Mouse (Mus musculus) heart, postnatal 36 days (tissue): ENCODE data around the gene Acadvl. TPM values are rescaled to one million over a fixed set of nuclear protein-coding genes. Genes with fewer than 3 reads are reported as not detected.
"Not testable (repeated sequence)": the region's sequence is repeated elsewhere in the genome, so short reads cannot be mapped to it uniquely, and the experiment has no call there.

Source experiments
- DNase-seq, 2 experiments: peaks; one replicate each; pipeline ENCODE4 v3.0.0; 2021 to 2022
- intact Hi-C: fragments of 180-260 bp; cut with DNase I; formaldehyde crosslinking; loops from one replicate; pipeline ENCODE4 v1.15.1; 2025
- total RNA-seq, 2 experiments: library from RNA; stranded (reverse); gene quantifications; 2 replicates each; pipeline ENCODE4 v1.2.3; 2021

The Acadvl gene
- total RNA-seq, 2 experiments from 2014 or later: 1,292 to 1,425 TPM

DNA sequence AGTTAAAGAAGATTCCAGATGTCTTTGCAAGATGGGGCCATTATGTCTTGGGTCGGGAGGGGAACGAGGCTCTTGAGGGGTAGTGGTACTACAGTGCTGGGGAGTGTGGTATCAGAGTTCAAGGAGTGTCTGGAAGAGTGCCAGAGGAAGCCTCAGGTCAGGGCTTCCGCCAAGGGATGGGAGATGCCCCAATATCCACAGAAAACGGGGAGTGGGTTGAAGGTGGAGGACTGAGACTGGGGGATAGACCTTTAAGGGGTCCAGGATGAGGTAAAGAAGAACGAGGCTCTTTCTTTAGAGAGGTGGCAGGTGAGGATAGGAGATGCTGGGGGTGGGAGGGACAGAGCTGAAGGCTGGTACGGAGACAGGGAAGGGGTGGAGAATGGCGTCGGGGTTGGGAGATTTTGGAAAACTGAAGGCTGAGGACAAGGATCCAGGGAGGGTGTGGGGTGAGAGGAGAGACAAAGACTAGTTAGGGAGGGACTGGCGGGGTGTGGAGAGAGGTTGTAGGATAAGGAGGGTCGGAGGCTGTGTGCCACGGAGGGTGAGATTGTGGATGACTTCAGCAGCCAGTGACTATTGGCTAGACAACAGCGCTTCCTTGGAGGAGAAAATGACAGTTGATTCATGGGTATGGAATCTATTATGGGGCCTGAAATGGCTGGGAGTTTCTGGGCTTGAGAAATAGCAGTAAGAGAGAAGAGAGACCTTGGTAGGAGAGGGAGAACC lies 13.4 kb upstream of the Acadvl start:
- no peak for DNase-seq
- intact Hi-C loops: no loop called here

DNA sequence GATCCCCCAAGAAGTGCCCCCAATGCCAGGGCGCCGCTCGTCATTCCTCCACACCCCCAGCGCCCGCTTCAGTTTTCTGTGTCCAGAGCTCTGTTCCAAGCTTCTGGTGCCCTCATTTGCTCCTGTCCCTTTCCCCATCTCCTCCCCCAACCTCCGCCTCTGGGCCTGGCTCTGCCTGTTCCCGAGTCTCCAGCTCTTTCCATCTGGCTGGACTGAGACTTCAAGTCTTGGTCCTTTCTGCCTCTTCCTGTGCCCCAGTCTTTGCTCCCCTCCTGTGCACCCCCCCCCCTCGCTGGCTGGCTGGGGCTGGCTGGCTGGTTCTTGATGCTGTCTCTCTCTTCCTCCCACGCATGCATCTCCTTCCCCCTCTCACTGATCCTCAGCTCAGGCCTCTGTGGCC lies 12.2 kb upstream of the Acadvl start:
- intact Hi-C loops: no loop called here
- DNase-seq: no peak

DNA sequence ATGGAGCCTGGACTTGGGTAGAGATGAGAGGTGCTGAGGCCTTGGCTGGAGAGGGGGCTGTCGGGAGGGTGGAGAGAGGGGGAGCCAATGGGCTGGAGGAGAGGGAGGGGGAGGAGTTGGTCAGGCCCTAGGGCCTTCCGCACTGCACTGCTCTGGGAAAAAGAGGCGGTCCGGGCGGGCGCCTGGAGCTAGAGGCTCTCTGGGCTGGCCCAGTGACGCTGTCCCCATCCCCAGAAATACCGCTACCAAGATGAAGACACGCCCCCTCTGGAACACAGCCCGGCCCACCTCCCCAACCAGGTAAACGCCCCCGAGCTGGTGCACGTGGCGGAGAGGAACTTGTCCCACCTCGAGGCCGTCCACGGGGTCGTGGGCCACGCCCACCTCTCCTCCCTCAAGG lies 11.5 kb upstream of the Acadvl start:
- peak; percentile 48 to 50 for DNase-seq
- intact Hi-C loops: no loop called here

DNA sequence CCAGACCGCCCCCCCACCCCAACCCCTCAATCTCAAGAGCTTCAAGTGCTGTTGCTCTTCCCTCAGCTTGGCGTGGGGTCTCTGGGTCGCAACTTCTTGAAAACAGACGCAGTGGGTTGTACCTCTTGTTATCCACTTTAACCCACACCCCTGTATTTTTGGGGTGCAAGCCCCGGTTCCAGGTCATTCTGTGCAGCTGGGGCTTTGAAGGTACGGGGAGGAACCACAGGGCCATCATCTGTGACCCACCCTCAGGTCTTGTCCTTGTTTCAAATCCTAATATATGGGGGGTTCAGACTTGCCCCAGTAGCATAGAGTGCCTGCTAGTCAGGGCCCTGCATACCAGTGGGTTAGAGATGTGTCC lies 8.9 kb upstream of the Acadvl start:
- no peak for DNase-seq
- intact Hi-C loops: no loop called here

DNA sequence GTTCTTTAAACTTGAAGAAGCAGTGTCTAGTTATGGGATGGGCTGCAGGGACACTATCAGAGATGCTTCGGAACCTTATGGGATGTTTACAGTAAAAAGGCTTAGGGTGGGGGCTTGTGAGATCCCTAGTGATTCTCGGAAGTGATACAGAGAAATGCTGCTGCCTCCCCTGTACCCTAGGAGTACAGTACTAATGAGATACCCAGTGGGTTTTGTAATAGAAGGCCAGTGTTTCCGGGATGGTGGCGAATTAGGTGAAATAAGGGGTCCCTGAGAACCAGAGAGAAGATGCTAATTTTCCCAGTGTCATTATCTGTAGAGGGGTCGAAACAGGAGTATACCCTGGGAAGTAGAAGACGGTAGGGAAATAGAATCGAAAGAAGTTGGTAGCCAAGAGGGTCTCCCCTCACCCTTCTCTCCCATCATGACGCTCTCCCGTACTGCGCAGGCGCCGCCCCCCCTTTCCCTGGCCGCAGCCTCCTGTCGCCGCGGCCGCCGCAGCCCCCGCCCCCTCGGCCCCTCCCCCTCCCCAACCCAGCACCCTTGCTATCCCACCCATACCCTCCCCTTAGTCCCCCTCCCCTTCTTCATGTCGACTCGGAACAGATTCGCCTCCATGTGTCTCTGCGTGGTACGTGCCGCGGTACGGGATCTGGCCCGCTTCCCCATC lies 8.4 kb upstream of the Acadvl start:
- intact Hi-C loops: no loop called here
- no peak for DNase-seq

DNA sequence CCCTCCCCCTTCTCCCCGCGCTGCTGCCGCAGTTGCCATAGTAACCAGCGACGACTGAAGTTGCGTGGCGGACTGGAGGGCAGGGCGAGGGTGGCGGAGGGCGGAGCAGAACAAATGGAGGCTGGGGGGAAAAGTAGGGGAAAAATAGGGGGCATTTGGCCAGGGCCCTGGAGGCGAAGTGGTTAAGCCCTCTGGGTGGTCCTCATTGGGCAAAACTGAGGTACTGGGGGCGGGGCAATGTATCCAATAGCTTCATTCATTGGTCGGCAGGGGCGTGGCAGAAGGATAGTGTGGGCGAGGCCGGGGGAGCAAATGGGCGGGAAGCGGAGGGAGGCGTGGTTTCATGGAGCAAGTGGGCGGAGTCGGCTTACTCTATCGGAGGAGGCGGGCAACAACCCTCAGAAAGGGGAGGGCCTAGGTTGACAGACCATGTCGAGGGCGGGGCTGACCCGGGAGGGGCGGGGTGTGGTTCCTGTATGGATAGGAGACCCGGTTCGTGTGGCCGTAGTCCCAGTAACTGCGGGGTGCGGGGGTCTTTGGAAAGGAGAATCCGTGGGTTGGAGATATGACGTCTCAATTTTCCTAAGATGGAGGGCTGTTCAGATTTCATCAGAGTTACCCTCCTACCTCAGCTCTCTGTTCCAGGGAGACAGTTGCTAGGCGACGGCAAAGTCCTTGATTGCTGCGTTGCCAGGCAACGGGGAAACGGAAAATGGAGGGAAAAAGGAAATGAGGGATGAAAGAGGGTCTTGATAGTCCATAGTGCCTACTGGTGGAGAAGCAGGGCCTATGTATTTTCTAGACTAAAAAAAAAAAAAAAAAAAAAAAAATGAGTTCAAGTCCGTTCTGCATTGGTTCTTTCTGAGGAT lies 6.3 kb upstream of the Acadvl start:
- DNase-seq: peak; percentile 91 to 92
- intact Hi-C loops: no loop called here

DNA sequence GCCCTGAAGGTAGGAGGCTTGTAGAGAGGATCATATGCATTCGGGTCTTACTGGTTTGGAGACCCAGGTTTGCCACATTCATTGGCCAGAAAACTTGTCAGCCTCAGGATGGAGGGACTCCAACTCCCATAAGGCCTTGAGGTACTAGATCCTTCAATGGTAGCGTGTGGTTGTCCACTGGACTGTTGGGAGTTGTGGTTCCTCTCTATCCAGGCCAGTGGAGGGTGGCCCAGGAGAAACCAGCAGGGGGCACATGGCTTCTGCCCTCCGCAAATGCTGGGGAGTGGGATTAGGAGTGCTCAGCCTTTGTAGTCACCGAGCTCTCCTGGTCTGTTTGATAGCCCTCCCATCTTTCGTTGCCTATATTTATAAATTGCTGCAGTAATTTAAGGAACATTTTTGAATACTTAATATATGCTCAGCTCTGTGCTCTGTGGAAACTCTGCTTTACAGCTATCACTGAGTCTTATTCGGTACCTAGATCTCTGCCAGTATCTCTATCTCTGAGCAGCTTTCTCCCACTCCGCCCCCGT lies 5.6 kb upstream of the Acadvl start:
- peak; percentile 69 to 74 for DNase-seq
- intact Hi-C loops: no loop called here

DNA sequence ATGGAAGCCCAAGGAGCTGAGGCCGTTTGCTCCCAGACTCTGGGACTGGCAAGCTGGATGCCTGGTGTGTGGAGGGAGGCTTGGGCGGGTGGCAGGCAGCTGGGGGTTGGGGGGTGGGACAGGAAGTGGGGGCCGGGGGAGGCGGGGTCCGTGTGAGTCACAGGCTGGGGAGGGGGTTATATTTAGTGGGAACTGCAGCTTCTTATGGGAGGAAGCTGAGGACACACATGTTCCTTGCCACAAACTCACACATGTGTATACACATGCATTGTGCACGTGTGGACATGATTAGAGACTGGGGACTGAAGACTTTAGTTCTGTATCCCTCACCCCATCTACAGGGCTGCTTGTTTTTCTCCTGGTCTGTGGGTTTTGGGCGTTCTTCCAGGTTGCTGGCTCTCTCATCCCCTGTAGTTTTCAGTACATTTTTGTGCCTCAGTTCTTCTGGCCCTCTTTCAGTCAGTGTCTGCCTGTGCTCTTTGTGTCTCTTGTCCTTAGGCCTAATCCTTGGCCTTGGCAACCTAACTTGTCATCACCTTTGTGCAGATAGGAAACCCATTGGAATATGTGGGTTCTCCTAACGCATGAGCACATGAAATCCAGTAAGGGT lies 4.9 kb upstream of the Acadvl start:
- no peak for DNase-seq
- intact Hi-C loops: no loop called here

DNA sequence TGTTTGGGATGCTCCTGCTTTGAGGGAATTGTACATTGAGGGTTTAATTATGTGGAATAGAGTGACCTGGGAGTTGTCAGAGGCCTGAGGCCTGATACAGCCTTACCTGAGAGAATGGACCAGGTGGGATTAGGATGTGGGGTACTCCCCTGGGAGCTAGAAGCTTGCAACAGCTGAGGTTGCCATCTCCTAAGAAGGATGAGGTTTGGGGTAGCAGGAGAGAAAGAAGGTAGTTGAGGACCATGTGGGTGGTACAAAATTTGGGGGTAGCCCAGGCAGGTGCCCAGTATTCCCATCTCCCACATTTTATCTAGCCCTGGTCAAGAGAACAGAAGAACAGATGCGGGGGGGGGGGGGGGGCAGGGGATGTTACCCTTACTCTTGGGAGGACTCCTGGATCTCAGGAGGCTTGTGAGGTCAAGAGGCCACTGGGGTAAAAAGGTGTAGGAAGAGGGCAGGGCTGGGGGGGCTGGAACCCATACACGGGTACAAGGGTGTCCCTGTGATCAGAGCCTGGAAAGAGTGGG lies 4.3 kb upstream of the Acadvl start:
- no peak for DNase-seq
- intact Hi-C loops: no loop called here

DNA sequence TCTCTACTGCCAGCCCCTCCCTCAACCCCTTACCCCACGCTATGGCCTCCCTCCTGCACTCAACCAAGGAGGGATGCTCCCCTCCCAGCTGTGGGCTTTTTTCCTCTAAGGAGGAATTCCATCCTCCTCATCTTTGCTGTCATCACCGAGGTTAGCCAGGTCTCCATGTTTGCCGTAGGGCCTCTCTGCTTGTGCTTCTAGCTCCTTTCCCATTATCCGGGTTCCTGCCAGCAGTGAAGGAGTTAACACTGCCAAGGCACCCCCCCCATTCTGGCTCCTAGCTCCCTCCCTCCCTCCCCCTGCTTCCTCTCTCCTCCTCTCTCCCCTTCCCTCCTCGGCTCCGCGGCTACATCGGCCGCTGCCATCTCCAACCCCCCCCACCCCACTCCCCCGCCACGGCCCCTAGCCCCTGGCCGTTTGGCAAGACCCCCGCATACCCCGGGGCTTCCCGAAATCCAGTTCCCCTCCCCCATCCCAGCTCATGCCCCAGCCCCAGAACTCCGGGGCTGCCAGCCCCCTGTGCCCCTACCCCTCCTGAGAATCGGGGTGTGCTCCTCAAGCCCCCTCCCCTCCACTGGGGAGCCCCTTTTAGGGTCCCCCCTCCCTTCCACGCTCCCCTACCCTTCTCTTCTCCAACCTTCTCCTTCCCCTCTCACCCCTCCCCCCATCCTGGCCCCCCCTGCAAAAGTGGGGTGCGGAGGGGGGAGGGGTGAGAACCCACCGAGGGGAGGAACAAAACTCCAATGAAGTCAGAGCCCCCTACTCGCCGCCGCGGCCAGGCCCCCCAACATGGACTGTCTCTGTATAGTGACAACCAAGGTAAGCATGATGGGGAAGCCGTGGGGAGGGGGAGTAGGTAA lies 3.1 kb upstream of the Acadvl start:
- DNase-seq: peak in 1 of 2 experiments; percentile 52
- intact Hi-C loops: no loop called here

DNA sequence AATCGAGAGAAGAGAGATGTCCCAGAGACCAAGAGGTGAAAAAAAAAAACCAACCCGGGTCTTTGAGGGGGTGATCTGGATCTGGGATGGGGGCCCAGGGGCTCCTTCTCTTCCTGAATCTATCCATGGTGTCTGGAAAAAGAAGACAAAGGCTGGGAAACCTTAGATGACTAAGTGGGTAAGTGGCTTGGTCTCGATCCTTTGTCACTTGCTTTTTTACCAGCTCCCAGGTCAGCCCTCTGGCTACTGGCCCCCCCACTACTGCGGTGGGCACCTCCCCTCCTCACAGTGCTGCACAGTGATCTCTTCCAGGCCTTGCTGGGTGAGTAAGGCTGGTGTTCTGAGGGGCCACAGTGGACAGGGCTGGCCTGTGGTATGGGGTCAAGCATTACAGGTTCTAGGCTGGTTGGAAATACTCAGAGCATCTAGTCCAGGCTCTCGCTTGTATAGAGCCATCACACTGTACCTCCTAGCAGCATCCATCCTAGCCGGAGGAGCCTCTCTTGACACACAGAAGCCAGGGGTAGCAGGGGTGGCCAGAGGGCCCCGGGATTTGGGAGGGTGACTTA lies 2.1 kb upstream of the Acadvl start:
- no peak for DNase-seq
- intact Hi-C loops: no loop called here

DNA sequence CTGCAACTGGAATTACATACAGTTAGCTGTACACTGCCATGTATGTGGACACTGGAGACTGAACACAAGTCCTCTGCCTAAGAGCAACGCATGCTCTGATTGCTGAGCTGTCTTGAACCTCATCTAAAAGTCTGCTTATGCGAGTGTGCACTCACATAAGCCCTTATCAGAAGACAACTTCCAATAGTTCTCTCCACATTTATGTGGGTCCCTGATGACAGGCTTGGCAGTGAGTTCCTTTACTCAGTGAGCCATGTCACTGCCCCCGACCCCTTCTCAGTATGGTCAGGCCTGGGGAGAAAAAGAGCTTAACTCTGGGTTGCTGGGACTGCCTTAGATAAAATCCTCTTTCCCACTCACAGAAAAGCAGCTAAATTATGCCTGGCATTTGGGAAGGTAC lies 1.5 kb upstream of the Acadvl start, which contains the start of gene Dlg4:
Gene Dlg4, plus strand, starts transcription at position 274 of the 400 bp plus-strand sequence.
- DNase-seq: no peak
- intact Hi-C loops: no loop called here

DNA sequence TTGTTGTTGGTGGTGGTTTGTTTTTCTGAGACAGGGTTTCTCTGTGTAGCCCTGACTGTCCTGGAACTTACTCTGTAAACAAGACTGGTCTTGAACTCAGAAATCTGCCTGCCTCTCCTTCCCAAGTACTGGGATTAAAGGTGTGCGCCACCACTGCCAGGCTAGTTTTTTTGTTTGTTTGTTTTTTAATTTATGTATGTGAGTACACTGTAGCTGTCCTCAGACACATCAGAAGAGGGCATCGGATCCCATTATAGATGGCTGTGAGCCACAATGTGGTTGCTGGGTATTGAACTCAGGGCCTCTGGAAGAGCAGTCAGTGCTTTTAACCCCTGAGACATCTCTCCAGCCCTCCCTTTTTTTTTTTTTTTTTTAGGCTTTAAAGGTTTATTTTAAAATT lies 966 bp upstream of the Acadvl start:
- intact Hi-C loops, DNase-seq: not testable (repeated sequence)

DNA sequence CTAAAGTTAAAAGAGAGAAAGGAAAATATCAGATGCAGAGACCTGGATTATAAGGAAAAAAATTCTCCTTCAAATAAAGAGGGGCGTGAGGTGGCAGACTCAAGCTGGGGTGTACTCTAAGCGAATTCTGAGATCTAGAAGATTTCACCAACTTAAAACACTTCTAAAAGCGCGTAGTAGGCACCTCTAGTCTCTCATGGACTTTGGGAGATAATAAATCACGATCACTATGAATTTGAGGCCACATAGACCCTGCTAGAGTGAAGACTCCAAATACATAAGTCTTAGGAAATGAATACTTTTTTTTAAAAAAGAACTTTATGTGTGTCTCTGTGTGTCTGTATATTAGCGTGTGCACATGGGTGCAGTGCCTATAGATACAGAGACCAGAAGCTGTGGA lies 466 bp upstream of the Acadvl start:
- DNase-seq: no peak
- intact Hi-C loops: loop anchor here (2.0 kb wide), 3 partner anchors 15 to 81 kb away; partner anchors contain the start of genes Ctdnep1, Dvl2 and Ybx2

DNA sequence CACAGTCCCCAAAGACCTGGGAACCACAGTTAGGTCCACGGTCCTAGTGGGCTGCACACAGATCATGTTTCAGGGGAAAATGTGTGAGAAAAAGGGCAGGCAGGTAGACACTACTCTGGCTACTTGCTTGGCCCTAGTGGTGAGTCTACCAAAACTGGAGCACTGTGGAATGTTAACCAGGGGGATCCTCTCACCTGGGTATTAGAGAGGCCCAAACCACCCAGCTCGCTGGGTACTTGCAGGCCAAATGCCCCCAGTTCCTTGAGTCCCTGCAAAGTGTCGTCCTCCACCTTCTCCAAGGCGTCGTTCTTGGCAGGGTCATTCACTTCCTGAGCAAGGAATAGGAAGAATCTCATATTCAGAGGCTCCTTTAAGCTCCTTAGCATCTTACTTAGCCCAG lies 1.2 kb downstream of the Acadvl start:
- intact Hi-C loops: loop anchor here (2.0 kb wide), 3 partner anchors 13 to 79 kb away; partner anchors contain the start of genes Ctdnep1, Dvl2 and Ybx2
- DNase-seq: no peak

DNA sequence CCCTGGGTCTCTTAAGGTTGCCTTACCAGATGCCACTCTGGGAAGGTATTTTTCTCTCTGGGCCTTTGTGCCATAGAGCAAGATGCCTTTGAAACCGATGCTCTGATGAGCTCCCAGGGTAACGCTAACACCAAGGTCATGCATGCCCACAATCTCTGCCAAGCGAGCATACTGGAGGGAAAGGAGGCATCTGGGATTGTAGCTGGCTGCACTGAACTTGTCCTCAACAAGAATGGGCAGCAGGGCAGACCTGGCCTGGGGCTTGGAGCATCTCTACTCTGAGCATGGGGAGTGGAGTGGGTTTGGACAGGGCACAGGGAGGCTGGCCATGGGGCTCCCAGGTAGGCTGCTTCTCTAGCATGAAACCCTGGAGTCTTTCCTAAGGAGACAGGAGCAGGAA lies 1.8 kb downstream of the Acadvl start:
- intact Hi-C loops: no loop called here
- no peak for DNase-seq

DNA sequence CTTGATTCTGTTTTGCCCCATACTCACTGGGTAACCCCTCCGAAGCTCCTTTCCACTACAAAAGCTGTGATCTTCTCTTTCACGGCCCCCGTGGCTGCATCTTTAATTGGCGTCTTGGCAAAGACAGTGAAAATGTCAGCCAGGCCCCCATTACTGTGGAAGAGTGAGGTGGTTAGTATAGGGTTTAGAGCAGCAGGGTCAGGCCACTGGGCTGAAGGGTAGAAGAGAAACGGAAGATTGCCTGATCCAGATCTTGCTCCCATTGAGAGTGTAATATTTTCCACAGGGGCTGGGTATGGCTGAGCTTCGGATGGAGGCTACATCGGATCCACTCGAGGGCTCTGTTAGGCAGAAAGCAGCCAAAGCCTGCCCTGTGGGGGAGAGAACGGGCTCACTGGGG lies 2.3 kb downstream of the Acadvl start:
- intact Hi-C loops: no loop called here

DNA sequence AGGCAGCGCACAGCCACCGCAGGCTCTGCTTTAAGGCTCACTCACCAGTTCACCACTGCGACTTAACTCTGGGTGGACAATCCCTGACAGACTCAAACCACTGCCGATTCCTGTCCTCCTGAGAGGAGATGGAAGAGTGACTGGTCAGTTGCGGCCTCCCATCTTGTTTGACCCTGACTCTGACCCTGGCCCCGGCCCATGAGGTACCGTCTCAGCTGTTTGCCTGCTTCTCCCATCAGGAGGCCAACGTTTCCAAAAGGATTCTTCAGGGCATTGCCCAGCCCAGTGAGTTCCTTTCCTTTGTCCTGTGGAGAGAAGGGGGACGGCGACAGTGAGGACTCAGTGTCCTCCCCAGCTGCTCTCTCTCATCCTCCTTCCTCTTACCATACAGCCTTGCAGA lies 4.2 kb downstream of the Acadvl start:
- intact Hi-C loops: no loop called here
- DNase-seq: no peak

More for the DNA sequence above, 2.3 kb downstream of the Acadvl start:
- no peak for DNase-seq

DNA sequence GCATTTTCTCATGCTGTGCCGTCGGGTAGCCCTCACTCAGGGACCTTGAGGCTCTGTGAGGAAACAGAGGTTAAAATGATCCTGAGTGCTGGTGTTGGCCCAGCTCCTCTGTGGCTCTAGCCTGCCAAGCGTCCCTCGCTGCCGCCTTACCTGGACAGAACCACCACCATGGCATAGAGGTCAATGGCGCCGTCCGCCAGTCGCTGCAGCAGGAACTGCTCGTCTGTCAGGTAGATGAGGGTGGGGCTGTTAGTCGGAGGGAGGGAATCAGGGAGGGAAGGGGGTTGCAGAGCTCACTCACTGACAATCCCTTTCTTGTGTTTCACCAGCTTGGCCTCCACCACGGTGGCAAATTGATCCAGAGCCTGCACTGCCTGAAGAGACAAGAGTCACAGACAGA lies 4.7 kb downstream of the Acadvl start:
- intact Hi-C loops: no loop called here
- no peak for DNase-seq
